Mouse (Mus musculus): Measurements from ENCODE around the gene Gsdma.
A peak's percentile ranks its signal among the peaks of the same experiment; 100 is the strongest.
"Not testable (repeated sequence)": the region's sequence is repeated elsewhere in the genome, so short reads cannot be mapped to it uniquely, and the experiment has no call there.

Gsdma gene

DNA sequence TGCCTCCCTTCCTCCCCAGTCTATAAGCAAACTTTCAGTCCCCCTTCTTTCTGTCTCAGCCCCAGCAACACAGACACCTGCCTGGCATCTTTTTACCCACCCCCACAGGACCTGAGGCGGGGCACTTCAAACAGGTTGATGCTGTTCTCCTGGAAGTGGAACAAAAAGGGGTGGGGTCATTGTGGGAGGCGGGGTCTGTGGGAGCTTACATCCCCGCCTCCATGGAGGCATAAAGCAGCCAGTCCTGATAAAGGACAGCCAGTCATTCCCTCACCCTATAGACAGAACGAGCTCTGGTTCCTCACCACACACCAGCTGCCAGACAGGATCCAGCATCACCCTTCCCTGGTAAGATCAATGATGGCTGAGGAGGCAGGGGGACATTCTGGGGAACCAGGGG lies at the start of gene Gsdma:
Gene Gsdma, plus strand, starts transcription at position 261 of the 400 bp plus-strand sequence.
- no peak for DNase-seq (ENCODE audit: low spot score)

DNA sequence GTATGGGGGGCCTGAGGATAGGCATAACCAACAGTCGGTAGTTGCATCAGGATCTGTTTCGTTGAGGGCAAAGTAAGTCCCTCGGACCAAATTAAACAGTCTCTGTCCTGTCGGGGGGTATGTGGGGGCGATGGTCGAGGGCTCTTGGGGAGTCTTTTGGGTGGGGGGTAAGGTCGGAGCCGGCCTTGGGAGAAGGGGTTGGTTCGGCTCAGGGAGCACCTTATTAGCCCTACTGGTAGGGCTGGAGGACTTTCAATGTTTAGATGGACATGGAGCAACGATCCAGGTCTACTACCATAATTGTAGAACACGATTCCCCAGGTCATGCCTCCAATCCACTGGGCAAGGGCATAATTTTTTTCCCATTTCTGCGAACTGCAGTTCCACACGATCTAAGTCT lies 43.4 kb upstream of the Gsdma start:
- DNase-seq (ENCODE audit: low spot score): no peak

DNA sequence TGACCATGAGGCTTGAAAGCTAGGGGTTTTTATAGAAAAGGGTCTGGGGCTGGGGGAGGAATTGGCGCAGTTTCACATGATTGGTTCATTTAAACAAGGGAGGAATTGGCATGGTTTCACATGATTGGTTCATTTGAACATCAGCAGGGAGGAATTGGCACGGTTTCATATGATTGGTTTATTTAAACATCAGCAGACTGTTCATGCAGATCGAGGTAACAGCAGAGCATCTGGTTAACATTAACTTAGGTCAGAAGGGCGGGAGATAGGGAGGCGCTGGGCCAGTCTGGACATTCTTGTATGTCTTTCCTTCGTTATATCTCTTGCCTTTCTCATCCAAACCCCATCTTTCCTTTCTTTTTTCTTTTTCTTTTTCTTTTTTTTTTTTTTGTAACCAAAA lies 40.2 kb upstream of the Gsdma start:
- DNase-seq (ENCODE audit: low spot score): not testable (repeated sequence)

DNA sequence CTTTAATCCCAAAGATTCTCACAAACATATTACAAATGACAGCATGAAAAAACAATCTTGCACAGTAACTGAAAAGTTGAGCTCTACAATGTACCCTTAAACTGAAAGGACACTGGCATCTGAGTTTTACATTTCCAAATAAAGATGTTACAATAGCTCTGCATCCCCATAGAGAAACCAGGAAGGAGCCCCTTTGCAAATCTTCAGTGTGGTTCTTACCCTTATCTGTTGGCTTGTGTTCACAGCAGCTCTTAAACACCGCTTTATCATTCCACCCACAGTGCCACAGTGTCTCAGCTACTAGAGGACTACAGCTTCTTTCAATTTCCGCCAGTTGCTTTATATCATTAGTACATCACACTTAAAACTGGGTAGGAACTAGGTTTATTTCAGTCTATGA lies 39.8 kb upstream of the Gsdma start:
- DNase-seq (ENCODE audit: low spot score): not testable (repeated sequence)

DNA sequence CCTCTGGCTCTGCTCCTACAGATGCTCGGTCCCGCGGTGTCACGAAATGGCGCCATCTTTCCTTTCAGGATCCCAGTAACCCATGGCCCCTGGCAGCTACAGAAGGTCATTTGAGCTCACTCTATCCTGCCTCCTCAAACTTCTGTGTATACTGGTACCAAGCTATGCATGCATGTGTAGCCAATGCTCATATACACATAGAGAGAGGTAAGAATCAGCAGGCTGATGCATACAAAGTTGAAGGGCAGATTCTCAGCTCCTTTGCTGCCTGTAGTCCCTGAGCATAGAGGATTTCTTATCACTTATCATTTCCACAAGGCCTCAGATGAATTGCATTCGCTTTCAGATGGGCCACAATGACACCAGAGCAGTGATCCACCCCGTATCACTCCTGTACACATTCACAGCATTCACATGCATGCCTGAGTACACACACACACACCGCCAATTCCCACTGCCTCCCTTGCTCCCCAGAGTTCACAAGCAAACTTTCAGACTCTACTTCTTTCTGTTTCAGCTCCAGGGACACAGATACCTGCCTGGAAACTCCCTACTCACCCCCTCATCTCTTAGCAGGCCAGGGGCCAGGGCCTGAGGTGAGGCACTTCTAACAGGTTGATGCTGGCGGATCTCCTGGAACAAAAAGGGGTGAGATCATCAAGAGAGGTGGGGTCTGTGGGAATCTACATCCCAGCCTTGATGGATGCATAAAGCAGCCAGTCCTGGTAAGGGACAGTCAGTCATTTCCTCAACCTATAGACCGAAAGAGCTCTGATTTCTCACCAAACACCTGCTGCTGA lies 38.3 kb upstream of the Gsdma start, which contains the start of the genes Gm12355 and Gsdma3:
Gene Gm12355, minus strand, starts transcription at position 51 of the 800 bp plus-strand sequence.
Gene Gsdma3, plus strand, starts transcription at position 750 of the 800 bp plus-strand sequence.
- no peak for DNase-seq (ENCODE audit: low spot score)

DNA sequence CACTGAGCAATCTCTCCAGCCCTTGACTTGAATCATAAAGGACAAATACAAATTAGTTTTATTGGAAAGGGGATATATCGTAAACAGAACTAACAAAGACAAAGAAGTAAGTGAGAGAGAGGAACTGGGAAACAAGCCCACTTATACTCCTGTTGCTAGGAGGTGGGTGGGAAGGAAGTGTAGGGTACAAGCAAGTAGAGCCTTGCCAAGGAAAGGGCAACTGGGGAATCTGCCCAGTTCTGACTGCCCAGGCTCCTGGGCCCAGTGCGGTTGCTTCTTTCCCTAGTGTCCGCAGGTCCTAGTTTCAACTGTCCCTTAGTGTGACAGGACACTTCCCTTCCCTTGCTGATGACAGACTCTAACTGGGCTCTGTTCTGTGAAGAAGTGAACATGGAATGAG lies 35.4 kb upstream of the Gsdma start:
- no peak for DNase-seq (ENCODE audit: low spot score)

DNA sequence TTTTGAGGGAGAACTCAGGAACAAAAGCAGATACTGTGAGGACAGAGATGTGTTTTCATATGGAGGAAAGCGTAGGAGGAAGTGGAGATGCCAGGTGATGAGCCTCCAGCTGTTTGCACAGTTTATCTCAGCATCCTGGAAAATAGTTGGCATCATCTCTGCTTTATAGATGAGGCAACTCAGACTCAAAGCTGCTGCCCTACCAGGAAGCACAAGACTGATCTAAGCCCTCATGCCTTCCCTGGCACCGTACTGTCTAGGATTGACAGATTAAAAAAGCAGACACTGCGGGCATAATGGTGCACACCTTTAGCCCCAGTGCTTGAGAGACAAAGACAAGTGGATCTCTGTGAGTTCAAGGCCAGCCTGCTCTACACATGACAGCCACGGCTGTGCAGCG lies 33.5 kb upstream of the Gsdma start:
- no peak for DNase-seq (ENCODE audit: low spot score)

DNA sequence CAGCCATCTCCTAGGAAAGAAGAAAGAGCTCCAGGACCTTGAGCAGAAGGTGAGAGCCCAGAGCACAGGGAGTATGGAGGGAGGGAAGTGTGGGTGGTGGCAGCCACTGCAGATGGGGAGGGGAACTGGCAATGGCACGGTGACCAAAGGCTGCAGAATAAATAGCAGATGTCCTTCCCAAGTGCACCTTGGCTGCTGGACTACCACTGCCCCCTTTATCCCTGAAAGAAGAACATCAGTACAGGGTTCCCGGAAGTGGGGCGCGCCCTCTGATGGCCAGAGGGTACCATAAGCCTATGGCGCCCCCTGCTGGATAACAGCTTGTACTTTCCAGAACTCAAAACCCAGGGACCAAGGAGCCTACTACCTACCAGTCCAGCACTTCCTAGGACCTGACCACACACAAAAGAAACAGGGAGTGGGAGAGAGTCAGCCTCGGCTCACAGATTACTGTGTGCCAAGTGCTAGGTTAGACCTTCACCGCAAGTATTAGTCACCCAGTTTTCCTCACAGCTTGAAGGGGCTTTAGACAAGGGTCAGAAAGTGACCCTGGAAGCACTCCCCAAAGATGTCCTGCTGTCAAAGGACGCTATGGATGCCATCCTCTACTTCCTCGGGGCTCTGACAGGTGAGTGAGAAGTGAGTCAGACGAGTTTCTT lies 28.7 kb upstream of the Gsdma start:
- not testable (repeated sequence) for DNase-seq (ENCODE audit: low spot score)

DNA sequence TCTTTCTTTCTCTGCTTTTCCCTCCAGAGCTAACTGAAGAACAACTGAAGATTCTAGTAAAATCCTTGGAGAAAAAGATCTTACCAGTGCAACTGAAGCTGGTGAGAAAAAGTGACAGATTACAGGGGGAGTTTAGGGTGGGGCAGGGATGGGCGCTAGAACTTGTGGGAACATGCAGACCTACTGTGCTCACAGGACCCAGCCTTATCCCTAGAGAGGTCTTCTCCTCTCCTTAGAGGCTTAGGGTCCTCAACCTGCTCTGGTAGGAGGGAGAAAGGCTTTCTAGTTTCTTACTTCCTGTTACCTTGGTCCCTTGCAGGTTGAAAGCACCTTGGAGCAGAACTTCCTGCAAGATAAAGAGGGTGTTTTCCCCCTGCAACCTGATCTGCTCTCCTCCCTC lies 26.6 kb upstream of the Gsdma start:
- no peak for DNase-seq (ENCODE audit: low spot score)

DNA sequence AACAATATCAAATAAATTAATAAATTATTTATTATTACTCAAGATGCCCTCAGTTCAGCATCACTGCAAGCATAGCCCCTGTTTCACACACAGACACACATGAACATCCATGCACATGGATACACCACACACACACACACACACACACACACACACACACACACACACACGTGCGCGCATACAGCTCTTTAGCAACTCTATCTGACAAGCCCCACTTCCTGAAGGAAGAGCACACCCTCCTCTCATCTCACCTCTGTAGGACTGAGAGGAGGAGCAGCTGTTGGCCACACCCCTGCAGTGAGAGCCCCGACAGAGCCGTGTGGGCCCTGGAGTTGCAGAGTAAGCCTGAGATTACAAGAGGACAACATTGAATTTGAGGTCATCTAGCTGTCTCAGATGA lies 24.1 kb upstream of the Gsdma start:
- no peak for DNase-seq (ENCODE audit: low spot score)

DNA sequence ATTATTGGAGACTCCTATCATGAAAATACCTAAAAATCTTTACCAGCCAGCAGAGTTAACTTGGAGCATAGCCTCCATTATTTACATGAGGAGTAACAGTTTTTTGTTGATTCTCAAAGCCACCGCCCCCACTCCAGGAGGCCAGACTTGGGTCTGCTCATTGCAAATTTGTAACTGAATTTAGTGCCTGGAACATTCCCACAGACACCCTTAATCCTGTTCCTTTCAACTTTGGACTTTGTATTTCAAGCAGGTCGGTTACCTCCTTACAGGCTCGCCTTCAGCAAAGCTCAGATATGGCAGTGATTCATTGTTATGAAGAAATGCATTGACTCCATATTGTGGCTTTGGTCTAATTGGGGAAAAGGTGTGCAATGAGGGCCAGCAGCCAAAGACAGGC lies 19.4 kb upstream of the Gsdma start:
- no peak for DNase-seq (ENCODE audit: low spot score)

DNA sequence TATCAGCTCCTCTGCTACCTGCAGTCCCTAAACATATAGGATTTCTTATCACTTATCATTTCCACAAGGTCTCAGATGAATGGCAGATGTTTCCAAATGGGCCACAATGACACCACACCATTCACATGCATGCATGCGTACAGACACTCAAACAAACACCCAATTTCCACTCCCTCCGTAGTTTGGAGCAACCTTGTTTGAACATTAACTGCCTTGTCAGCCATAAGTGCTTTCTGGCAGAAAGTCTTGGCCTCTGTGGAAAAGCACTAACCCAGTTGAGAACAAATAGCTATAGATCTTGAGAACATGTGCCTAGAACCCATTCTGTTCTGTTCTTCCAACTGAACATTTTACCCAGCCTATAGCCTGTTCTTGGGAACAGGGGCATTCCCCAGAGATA lies 18.2 kb upstream of the Gsdma start:
- DNase-seq (ENCODE audit: low spot score): no peak

DNA sequence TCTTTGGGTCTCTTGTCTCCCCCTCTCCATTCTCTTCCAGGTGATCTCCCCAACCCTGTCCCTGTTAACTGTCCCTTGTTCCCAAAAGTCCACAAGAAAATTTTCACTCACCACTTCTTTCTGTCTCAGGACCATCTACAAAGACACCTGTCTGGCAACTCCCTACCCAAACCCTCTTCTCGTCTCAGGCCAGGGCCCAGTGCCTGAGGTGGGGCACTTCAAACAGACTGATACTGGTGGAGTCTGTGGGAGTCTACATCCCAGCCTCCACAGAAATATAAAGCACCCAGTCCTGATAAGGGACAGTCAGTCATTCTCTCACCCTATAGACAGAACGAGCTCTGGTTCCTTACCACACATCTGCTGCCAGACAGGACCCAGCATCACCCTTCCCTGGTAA lies 17.7 kb upstream of the Gsdma start, which contains the start of gene Gsdma2:
Gene Gsdma2, plus strand, starts transcription at position 301 of the 400 bp plus-strand sequence.
- DNase-seq (ENCODE audit: low spot score): no peak

DNA sequence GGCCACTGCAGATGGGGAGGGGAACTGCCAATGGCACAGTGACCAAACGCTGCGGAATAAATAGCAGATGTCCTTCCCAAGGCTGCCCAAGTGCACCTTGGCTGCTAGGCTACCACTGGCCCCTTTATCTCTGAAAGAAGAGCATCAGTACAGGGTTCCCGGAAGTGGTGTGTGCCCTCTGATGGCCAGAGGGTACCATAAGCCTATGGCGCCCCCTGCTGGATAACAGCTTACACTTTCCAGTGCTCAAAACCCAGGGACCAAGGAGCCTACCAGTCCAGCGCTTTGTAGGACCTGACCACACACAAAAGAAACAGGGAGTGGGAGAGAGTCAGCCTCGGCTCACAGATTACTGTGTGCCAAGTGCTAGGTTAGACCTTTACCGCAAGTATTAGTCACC lies 9.1 kb upstream of the Gsdma start:
- DNase-seq (ENCODE audit: low spot score): not testable (repeated sequence)

DNA sequence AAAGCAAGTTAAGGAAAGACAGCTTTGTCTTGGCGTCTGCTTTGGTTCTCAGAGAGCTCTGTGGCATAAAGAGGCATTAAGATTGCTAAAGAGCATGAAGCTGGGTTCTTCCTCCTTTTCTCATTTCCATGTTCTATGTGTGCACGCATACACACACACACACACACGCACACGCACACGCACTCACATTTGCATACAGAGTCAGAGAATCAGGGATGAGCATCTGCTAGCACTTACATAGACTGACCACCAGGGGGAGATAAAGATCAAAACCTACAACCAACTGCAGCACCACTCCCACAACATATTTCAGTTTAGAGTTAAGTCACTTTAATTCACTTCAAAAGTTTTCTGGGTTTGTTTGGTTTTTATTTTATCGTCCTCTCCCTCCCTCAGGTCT lies 3.6 kb upstream of the Gsdma start:
- peak; percentile 61 for DNase-seq (ENCODE audit: low spot score)

DNA sequence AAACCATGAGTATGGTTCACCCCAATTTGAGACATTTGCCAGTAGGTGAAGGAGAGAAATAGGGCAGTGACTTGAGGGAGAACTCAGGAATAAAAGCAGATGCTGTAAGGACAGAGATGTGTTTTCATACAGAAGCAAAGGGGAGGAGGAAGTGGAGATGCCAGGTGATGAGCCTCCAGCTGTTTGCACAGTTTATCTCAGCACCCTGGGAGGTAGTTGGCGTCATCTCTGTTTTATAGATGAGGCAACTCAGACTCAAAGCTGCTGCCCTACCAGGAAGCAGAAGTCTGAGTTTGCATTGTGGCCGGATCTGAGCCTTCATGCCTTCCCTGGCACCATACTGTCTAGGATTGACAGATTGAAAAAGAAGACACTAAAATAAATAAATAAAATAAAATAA lies 4.8 kb downstream of the Gsdma start:
- no peak for DNase-seq (ENCODE audit: low spot score)

DNA sequence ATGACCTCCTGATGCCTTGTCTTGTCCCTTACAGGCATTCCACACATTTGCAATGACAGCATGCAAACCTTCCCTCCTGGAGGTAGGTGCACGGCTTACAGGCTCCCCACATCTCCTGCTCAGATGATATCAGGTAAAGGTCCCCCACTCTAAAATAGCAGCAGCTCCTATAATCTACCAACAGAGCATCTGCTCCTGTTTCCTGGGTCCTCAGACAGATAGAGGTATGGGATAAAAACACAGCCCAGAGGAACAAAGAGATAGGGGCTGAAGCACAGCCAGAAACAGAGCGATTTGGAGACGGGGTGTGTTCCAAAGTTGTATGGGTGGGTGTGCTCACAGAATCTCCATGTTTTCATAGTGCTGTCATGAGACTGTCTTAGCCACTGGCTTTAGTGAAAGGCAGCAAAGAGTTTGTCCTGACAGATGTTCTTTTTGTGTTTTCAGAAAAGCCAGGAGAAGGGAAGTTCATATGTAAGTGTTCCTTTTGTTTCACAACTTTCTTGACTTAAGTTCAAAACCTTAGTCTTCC lies 7.2 kb downstream of the Gsdma start:
- DNase-seq (ENCODE audit: low spot score): no peak

DNA sequence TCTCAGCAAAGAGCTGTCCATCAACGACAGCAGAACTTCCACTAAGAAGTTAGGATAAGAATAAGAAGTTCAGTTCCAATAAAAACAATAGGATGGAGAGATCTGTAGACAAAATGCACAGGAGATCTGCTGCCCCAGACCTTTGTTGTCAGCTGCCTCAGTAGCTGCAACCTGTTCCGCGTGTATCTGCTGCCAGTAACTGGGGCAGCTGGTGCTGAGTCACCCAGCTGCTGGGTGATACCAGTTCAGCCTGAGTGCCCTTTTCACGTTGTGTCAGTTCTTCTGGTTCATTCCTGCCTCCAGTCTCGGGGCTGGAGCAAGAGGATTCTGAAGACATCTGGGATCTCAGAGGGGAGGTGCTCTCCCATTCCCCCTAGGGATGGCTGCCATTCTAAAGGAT lies 7.7 kb downstream of the Gsdma start:
- no peak for DNase-seq (ENCODE audit: low spot score)

DNA sequence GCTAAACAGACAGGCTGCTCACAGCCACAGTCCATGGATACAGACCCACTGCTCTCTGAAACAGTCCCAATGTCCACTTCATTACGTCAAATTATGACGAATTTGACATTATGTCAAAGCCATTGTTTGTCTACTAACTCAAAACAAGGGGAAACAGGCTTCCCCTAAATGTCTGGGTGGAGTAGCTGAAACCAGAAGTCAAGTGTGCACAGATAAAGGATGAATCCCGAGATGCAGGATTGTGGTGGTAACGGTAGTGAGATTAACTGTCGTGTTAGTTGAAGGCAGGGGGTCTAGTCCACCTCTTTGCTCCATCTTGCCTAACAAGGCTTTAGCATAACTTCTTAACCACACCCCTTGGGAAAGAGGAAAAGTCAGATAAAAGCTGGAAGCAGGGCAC lies 8.3 kb downstream of the Gsdma start:
- no peak for DNase-seq (ENCODE audit: low spot score)

DNA sequence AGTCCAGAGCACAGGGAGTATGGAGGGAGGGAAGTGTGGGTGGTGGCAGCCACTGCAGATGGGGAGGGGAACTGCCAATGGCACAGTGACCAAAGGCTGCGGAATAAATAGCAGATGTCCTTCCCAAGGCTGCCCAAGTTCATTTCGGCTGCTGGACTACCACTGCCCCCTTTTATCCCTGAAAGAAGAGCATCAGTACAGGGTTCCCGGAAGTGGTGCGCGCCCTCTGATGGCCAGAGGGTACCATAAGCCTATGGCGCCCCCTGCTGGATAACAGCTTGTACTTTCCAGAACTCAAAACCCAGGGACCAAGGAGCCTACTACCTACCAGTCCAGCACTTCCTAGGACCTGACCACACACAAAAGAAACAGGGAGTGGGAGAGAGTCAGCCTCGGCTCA lies 9.0 kb downstream of the Gsdma start:
- DNase-seq (ENCODE audit: low spot score): peak; percentile 71

DNA sequence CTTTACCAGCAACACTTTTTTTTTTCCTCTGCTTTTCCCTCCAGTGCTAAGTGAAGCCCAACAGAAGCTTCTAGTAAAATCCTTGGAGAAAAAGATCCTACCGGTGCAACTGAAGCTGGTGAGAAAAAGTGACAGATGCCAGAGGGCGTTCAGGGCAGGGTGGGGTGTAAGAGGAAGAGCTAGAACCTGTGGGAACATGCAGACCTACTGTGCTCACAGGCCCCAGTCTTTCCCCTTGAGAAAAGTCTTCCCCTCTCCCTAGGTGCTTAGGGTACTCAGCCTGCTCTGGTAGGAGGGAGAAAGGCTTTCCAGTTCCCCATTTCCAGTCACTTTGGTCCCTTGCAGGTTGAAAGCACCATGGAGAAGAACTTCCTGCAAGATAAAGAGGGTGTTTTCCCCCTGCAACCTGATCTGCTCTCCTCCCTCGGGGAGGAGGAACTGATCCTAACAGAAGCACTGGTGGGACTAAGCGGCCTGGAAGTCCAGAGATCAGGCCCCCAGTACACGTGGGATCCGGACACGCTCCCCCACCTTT lies 11.7 kb downstream of the Gsdma start:
- no peak for DNase-seq (ENCODE audit: low spot score)

DNA sequence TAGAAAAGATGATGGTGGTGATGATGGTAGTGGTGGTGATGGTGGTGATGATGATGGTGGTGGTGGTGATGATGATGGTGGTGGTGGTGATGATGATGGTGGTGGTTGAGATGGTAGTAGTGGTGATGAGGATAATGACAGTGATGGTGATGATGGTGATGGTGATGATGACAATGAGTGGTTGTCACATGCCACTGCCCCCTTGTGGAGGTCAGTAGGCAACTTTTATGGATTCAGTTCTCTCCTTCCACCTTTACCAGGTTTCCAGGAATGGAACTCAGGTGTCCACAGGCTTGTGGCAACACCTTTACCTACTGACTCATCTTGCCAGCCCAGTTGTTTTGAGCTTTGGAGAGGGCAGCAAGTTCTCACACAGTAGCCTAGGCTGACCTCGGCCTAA lies 15.9 kb downstream of the Gsdma start:
- no peak for DNase-seq (ENCODE audit: low spot score)

DNA sequence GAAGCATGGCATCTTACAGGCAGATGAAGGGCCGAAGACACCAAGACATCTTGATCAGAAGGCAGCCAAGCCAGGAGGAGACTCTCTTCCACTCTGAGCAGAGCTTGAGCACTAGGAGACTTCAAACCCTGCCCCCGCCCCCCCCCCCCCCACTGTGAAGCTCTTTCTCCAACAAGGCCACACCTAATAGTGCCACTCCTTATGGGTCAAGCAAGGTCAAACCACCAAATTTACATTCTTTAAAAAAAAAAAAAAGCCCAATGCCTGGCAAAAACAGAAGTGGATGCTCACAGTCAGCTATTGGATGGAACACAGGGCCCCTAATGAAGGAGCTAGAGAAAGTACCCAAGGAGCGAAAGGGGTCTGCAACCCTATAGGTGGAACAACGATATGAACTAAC lies 16.4 kb downstream of the Gsdma start:
- not testable (repeated sequence) for DNase-seq (ENCODE audit: low spot score)

All from layer of hippocampus, adult 11-12 months (tissue).